Mouse (Mus musculus): ENCODE measurements around the gene Gm10354.
"Not testable (repeated sequence)": the region's sequence is repeated elsewhere in the genome, so short reads cannot be mapped to it uniquely, and the experiment has no call there.

The Gm10354 gene

DNA sequence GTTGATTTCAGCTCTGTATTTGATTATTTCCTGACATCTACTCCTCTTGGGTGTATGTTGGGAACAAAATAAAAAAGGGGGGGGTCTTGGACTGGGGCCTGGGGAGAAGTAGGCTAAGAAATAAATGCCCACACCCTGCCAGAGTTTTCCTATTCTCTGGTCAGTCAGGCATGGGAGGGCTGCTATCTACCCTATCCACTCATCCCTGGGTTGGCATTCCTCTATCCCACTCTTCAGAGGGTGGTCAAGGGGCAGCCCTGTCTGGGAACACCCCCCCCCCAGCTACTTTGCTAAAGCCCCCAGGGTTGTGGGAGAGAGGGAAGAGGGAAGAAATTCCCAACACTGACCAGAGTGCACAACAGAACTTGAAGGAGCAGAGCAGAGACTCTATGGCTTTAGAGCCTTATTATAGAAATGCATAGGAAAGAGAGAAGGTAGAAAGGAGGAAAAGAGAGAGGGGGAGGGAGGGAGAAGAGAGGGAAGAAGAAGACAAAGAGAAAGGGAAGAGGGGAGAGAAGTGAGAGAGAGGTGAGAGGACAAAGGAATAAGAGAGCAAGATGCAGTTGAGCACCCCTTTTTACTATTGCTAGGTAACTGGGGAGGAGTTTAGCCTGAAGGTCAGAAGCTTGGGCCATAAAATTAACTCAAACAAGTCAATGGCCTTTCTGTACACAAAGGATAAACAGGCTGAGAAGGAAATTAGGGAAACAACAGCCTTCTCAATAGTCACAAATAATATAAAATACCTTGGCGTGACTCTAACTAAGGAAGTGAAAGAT lies 22.6 kb downstream of the Gm10354 start:
- not testable (repeated sequence) for DNase-seq (ENCODE audit: low spot score in 2 of 2)

- DNase-seq (ENCODE audit: low spot score in 2 of 2): not testable (repeated sequence)
Observed at GRCm38 (mm10) chr5:14953587-14953986, 25.1 kb downstream of the Gm10354 start.

DNA sequence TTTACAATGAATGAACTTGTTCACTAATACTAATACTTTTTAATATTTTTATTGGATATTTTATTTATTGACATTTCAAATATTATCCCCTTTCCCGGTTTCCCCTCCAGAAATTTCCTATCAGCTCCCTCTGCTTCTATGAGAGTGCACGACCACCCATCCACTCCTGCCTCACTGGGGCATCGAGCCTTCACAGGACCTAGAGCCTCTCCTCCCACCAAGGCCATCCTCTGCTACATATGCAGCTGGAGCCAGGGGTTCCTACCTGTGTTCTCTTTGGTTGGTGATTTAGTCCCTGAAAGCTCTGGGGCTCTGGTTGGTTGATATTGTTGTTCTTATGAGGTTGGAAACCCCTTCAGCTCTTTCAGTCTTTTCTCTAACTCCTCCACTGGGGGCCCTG lies 26.0 kb downstream of the Gm10354 start:
- DNase-seq (ENCODE audit: low spot score in 2 of 2): not testable (repeated sequence)

DNA sequence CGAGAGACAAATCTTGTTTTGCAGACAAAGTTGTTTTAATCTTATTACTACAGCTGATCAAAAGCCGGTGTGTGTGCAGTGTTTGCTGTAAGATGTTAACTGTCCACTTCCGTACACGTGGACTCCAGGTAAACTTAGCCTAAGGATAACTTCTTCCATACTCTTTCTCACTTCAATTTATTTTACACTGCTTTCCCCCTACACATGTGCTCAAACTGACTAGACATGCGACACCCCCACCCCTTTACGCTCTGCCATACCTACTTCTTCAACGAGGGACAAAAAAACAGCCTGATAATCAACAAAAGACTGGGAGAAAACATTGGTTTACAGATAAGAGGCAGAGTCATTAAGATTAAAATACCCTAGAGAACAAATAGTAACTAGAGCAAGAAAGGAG lies 26.9 kb downstream of the Gm10354 start:
- DNase-seq (ENCODE audit: low spot score in 2 of 2): not testable (repeated sequence)

DNA sequence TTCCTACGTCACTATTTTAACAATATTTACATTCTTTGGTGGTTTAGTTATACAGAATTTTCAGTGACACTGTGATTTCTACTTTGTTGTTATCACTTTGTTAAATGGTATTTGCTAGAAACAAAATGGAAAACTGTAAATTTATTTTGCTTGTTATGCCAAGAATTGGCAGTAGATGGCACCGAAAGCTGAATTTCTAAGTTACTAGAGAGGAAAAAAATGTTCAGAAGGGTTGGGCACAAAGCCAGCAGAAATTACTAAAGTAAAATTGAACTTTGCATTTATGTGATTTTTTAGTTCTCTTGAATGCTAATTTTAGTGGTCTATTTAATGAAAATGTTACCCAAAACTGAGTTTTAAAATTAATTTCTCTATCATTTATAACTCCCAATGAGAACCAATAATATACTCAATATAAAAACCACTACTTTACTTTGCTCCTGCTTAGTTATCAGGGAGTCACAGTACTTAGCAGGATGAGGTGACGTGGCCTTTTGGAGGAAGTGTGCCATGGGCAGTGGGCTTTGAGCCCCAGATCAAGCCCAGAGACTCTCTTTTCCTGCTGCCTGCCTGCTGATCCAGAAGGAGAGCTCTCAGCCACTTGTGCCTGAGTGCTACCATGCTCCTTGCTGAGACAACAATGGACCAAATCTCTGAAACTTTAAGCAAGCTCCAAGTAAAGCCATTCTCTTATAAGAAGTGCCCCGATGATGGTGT lies 31.1 kb downstream of the Gm10354 start:
- not testable (repeated sequence) for DNase-seq (ENCODE audit: low spot score in 2 of 2)

DNA sequence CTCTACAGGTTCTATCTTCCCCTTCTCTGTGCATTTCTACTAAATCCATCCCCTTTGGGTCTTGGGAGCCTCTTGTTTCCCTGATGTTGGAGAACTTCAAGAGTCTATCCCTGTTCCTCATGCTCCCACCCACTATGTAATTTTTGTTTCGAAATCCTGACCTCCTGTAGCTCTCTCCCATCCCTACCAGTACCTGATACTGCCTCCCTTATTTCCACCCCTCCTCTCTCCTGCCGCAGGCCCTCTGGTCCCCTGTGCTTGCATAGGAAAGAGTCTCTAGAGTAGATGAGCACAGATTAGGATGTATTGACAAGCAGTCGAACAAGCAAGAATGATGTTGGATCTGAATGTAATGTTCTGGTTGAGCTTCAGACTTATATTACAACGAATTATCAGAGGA lies 33.2 kb downstream of the Gm10354 start:
- DNase-seq (ENCODE audit: low spot score in 2 of 2): not testable (repeated sequence)

DNA sequence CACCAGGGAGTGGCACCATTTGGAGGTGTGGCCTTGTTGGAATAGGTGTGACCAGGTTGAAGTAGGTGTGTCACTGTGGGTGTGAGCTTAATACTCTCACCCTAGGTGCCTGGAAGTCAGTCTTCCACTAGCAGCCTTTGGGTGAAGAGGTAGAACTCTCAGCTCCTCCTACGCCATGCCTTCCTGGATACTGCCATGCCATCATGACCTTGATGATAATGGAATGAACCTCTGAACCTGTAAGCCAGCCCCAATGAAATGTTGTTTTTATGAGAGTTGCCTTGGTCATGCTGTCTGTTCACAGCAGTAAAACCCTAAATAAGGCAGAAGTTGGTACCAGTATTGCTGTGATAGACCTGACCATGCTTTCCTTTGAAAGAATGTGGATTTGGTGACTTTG lies 37.7 kb downstream of the Gm10354 start:
- DNase-seq (ENCODE audit: low spot score in 2 of 2): not testable (repeated sequence)

GRCm38 (mm10) chr5:14938329-14938728 lies 40.4 kb downstream of the Gm10354 start, which contains the start of gene Speer4e:
Gene Speer4e (minus strand): TSS chr5:14938429.
- not testable (repeated sequence) for DNase-seq (ENCODE audit: low spot score in 2 of 2)

DNA sequence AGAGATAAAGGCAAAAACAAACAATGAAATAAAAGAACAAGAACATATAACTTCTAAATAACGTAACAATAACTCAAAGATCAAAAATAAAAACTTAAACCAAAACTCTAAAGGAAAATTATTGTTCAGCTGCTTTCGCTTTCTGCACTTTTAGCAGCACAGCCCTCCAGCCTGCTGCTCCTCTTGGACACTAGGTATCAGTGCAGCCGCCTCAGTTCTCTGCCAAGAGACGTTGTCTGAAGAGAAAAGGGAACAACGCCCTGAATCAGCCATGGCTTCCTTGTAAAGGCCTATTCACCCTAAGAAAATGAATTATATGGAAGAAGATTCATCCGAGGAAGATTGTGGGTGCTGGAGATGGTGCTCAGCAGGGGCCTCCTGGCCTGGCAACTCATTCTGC lies 45.0 kb downstream of the Gm10354 start:
- DNase-seq (ENCODE audit: low spot score in 2 of 2): not testable (repeated sequence)

DNA sequence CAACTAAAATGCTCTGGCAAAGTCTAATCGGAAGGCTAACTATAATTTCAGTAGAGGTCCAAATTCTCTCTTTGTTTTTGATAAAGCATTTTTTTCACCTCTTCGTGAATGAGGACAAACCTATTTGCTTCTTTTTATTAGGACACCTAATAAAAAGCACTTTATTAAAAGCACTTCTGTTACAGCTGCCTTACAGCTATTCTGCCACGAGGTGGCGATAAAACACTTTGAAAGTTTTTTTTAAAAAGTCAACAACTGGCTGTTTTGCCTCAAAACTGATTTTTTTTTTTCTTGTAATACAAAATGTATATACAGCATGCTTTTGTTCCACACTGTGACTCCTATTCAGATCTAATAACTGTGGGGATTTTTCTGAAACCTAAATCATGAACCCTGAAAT lies 51.7 kb downstream of the Gm10354 start:
- not testable (repeated sequence) for DNase-seq (ENCODE audit: low spot score in 2 of 2)
